Mouse (Mus musculus) lung, postnatal 0 days (tissue): Measurements from ENCODE around the gene Fam229b. TPM values are rescaled to one million over a fixed set of nuclear protein-coding genes. Genes with fewer than 3 reads are reported as not detected.
A peak's percentile ranks its signal among the peaks of the same experiment; 100 is the strongest.

Source experiments
- ATAC-seq: fragments of 200-750 bp; cut with Nextera tagmentation; 2 replicates; pipeline ENCODE4 v1.8.0; 2017; ENCODE audit warnings: moderate library complexity
- DNase-seq: peaks from one replicate; pipeline ENCODE4 v3.0.0-alpha.2; 2016; ENCODE audit warnings: low spot score
- H3K27ac ChIP-seq: fragments of 300-500 bp; sonication (generic); 2 replicates; pipeline ENCODE4 v1.5.1; 2014; ENCODE audit warnings: antibody characterized with exemption, mild to moderate bottlenecking, low read length, mixed read lengths
- H3K27me3 ChIP-seq: fragments of 300-500 bp; sonication (generic); replicated peaks from 2 replicates; pipeline ENCODE4 v1.6.1; 2014; ENCODE audit warnings: low read length, mixed read lengths; ENCODE audit not compliant: insufficient read depth
- H3K36me3 ChIP-seq: fragments of 300-500 bp; sonication (generic); 2 replicates; pipeline ENCODE4 v1.6.1; 2014; ENCODE audit warnings: low read length, mixed read lengths; ENCODE audit not compliant: insufficient read depth
- H3K4me1 ChIP-seq: fragments of 300-500 bp; sonication (generic); 2 replicates; pipeline ENCODE4 v1.6.1; 2014; ENCODE audit warnings: antibody characterized with exemption, low read depth, low read length, mixed read lengths; ENCODE audit not compliant: insufficient read depth
- H3K4me2 ChIP-seq: fragments of 300-500 bp; sonication (generic); replicated peaks from 2 replicates; pipeline ENCODE4 v1.6.1; 2014; ENCODE audit warnings: low read depth, mild to moderate bottlenecking, low read length, moderate library complexity, mixed read lengths
- H3K4me3 ChIP-seq: fragments of 300-500 bp; sonication (generic); 2 replicates; pipeline ENCODE4 v1.5.1; 2014; ENCODE audit warnings: low read depth, low read length
- H3K9ac ChIP-seq: fragments of 300-500 bp; sonication (generic); replicated peaks from 2 replicates; pipeline ENCODE4 v1.6.1; 2014; ENCODE audit warnings: low read depth, mild to moderate bottlenecking
- H3K9me3 ChIP-seq: fragments of 300-500 bp; sonication (generic); 2 replicates; pipeline ENCODE4 v1.6.1; 2016; ENCODE audit warnings: low read length, mixed read lengths
- CTCF ChIP-seq: IDR thresholded peaks from 2 replicates; pipeline ENCODE4 v1.5.1; 2016; ENCODE audit warnings: antibody characterized with exemption, mild to moderate bottlenecking
- EP300 ChIP-seq: IDR thresholded peaks from 2 replicates; pipeline ENCODE4 v1.6.1; 2016; ENCODE audit warnings: antibody characterized with exemption, mild to moderate bottlenecking, control low read depth
- WGBS: fragments of 180-500 bp; shearing (Covaris S2); extraction: QIAGEN DNeasy Blood & Tissue Kit; methylation state at CpG from one replicate; pipeline ENCODE4 v1.1.7; 2014; 5-methylcytosine and 5-hydroxymethylcytosine counted together
- polyA plus RNA-seq: library from polyadenylated mRNA; unstranded; fragments of >200 nt; fragmentation: Nextera tagmentation; extraction: Ambion mirVana; gene quantifications from 2 replicates; pipeline ENCODE4 v1.2.1, GENCODE M21; 2015

The Fam229b gene
- polyA plus RNA-seq, 1 experiment from 2014 or later, result 9.0 TPM

- no peak overlapping the region for H3K27ac ChIP-seq
- H3K9me3 ChIP-seq, result no peaks in the 10 kb centered on the region
- no peak overlapping the region for H3K9ac ChIP-seq
- ATAC-seq (no peak), DNase-seq (no peak)
- H3K27me3 ChIP-seq, result no peaks in the 10 kb centered on the region
- H3K4me3 ChIP-seq, result no peak overlapping the region
- 56% methylated on average over 10 of the region's 10 CpGs for WGBS
- TF ChIP-seq EP300 (no peak), CTCF (no peak)
- H3K36me3 ChIP-seq, result peaks cover 8% of the 10 kb centered on the region; the same call in 1 of the 2 replicates
- no peaks in the 10 kb centered on the region for H3K4me1 ChIP-seq
- no peak overlapping the region for H3K4me2 ChIP-seq
These were observed 24.8 kb downstream of the Fam229b start for GRCm38 (mm10) chr10:39108837-39109488.

- no peak overlapping the region for H3K27ac ChIP-seq
- ATAC-seq (no peak), DNase-seq (peak; percentile 7)
- TF ChIP-seq EP300, result no peak
- no peak for TF ChIP-seq CTCF
- no peaks in the 10 kb centered on the region for H3K4me1 ChIP-seq
- H3K27me3 ChIP-seq, result no peaks in the 10 kb centered on the region
- 65% methylated on average over 4 of the region's 4 CpGs for WGBS
- peaks cover 12% of the 10 kb centered on the region; the same call in 1 of the 2 replicates for H3K36me3 ChIP-seq
- H3K4me2 ChIP-seq, result no peak overlapping the region
- no peak overlapping the region for H3K4me3 ChIP-seq
- H3K9ac ChIP-seq, result no peak overlapping the region
- no peaks in the 10 kb centered on the region for H3K9me3 ChIP-seq
These were observed 26.8 kb downstream of the Fam229b start for GRCm38 (mm10) chr10:39106935-39107334.

DNA sequence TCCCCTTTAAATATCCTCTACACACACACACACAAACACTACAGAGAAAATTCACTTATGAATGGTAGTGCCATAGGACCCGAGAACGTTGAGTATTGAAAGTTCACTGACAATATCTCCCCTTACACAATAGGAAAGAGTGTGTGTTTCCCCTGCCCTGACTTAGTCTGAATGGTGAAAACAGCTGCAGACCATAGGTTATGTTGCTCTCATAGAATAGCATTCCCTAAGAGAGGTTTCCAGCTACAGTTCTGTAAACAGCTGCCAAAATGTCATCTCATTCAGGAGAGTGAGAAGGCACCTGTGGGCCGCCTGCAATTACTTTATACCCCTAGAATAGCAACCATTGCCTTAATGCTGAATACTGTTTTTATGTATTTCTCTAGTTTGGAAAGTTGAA lies 27.3 kb downstream of the Fam229b start:
- TF ChIP-seq EP300 (no peak), CTCF (no peak)
- no peak overlapping the region for H3K4me3 ChIP-seq
- no peak for ATAC-seq
- H3K36me3 ChIP-seq, result peaks cover 12% of the 10 kb centered on the region; the same call in 1 of the 2 replicates
- H3K4me2 ChIP-seq, result no peak overlapping the region
- no peaks in the 10 kb centered on the region for H3K4me1 ChIP-seq
- H3K9ac ChIP-seq, result no peak overlapping the region
- no peak overlapping the region for H3K27ac ChIP-seq
- DNase-seq, result no peak
- H3K9me3 ChIP-seq, result no peaks in the 10 kb centered on the region
- WGBS, result 68% methylated on average over 3 of the region's 3 CpGs
- no peaks in the 10 kb centered on the region for H3K27me3 ChIP-seq

- WGBS, result 84% methylated on average over 8 of the region's 8 CpGs
- Histone ChIP-seq H3K4me1 (no peaks in the 10 kb centered on the region), H3K9me3 (no peaks in the 10 kb centered on the region), H3K4me2 (no peak overlapping the region), H3K27ac (no peak overlapping the region), H3K36me3 (peaks cover 12% of the 10 kb centered on the region; the same call in 1 of the 2 replicates), H3K4me3 (no peak overlapping the region), H3K27me3 (no peaks in the 10 kb centered on the region), H3K9ac (no peak overlapping the region)
- no peak for DNase-seq
- no peak for TF ChIP-seq CTCF
- TF ChIP-seq EP300, result no peak
- no peak for ATAC-seq
These were observed 28.8 kb downstream of the Fam229b start for GRCm38 (mm10) chr10:39104803-39105449.

GRCm38 (mm10) chr10:39098746-39099145 lies 35.0 kb downstream of the Fam229b start:
- H3K9ac ChIP-seq, result no peak overlapping the region
- WGBS, result 94% methylated on average over 10 of the region's 10 CpGs
- no peaks in the 10 kb centered on the region for H3K4me1 ChIP-seq
- TF ChIP-seq CTCF (no peak), EP300 (no peak)
- no peaks in the 10 kb centered on the region for H3K27me3 ChIP-seq
- DNase-seq, result no peak
- no peak overlapping the region for H3K27ac ChIP-seq
- ATAC-seq, result no peak
- H3K9me3 ChIP-seq, result no peaks in the 10 kb centered on the region
- H3K4me3 ChIP-seq, result no peak overlapping the region
- no peak overlapping the region for H3K4me2 ChIP-seq
- peaks cover 16% of the 10 kb centered on the region; the same call in 1 of the 2 replicates for H3K36me3 ChIP-seq

GRCm38 (mm10) chr10:39096981-39097380 lies 36.7 kb downstream of the Fam229b start:
- TF ChIP-seq EP300 (no peak), CTCF (peak; percentile 53)
- H3K4me3 ChIP-seq, result no peak overlapping the region
- no peaks in the 10 kb centered on the region for H3K4me1 ChIP-seq
- no peak overlapping the region for H3K4me2 ChIP-seq
- peaks cover 12% of the 10 kb centered on the region; the same call in 1 of the 2 replicates for H3K36me3 ChIP-seq
- ATAC-seq (no peak), DNase-seq (no peak)
- H3K9me3 ChIP-seq, result no peaks in the 10 kb centered on the region
- no peaks in the 10 kb centered on the region for H3K27me3 ChIP-seq
- WGBS, result 80% methylated on average over 9 of the region's 9 CpGs
- no peak overlapping the region for H3K27ac ChIP-seq
- no peak overlapping the region for H3K9ac ChIP-seq
